Mouse (Mus musculus) kidney, embryonic 14.5 days (tissue): ENCODE measurements around the gene Tmppe. TPM values are rescaled to one million over a fixed set of nuclear protein-coding genes. Genes with fewer than 3 reads are reported as not detected.

Experiments used
- ATAC-seq: fragments of 200-750 bp; cut with Nextera tagmentation; 2 replicates; pipeline ENCODE4 v1.8.0; 2017; ENCODE audit warnings: moderate number of reproducible peaks, mild to moderate bottlenecking, moderate TSS enrichment, moderate library complexity; ENCODE audit not compliant: low FRiP score, low TSS enrichment
- H3K27ac ChIP-seq: fragments of 300-500 bp; sonication (generic); 2 replicates; pipeline ENCODE4 v1.5.1; 2014; ENCODE audit warnings: low read depth, mild to moderate bottlenecking, low read length, moderate library complexity, mixed read lengths
- H3K27me3 ChIP-seq: fragments of 300-500 bp; sonication (generic); 2 replicates; pipeline ENCODE4 v1.6.1; 2014; ENCODE audit warnings: mild to moderate bottlenecking, low read length; ENCODE audit not compliant: control insufficient read depth, insufficient read depth
- H3K36me3 ChIP-seq: fragments of 300-500 bp; sonication (generic); 2 replicates; pipeline ENCODE4 v1.6.1; 2014; ENCODE audit warnings: low read length, mixed read lengths; ENCODE audit not compliant: control insufficient read depth, insufficient read depth
- H3K4me1 ChIP-seq: fragments of 300-500 bp; sonication (generic); 2 replicates; pipeline ENCODE4 v1.6.1; 2014; ENCODE audit warnings: low read length, mixed read lengths; ENCODE audit not compliant: control insufficient read depth, insufficient read depth
- H3K4me2 ChIP-seq: fragments of 300-500 bp; sonication (generic); replicated peaks from 2 replicates; pipeline ENCODE4 v1.6.1; 2014; ENCODE audit warnings: low read depth, mild to moderate bottlenecking, low read length
- H3K4me3 ChIP-seq: fragments of 300-500 bp; sonication (generic); 2 replicates; pipeline ENCODE4 v1.5.1; 2014; ENCODE audit warnings: mild to moderate bottlenecking, low read length
- H3K9ac ChIP-seq: fragments of 300-500 bp; sonication (generic); 2 replicates; pipeline ENCODE4 v1.6.1; 2014; ENCODE audit warnings: low read depth, mild to moderate bottlenecking, low read length, moderate library complexity
- H3K9me3 ChIP-seq: fragments of 300-500 bp; sonication (generic); 2 replicates; pipeline ENCODE4 v1.6.1; 2016; ENCODE audit warnings: low read length; ENCODE audit not compliant: control insufficient read depth
- WGBS: fragments of 180-500 bp; shearing (Covaris S2); extraction: QIAGEN DNeasy Blood & Tissue Kit; methylation state at CpG from one replicate; pipeline ENCODE4 v1.1.7; 2014; 5-methylcytosine and 5-hydroxymethylcytosine counted together
- polyA plus RNA-seq: library from polyadenylated mRNA; unstranded; fragments of >200 nt; fragmentation: Nextera tagmentation; extraction: Ambion mirVana; gene quantifications from 2 replicates; pipeline ENCODE4 v1.2.1, GENCODE M21; 2014

Tmppe gene
- polyA plus RNA-seq, 1 experiment from 2014 or later, result 4.1 TPM

- no peak overlapping the region for H3K9ac ChIP-seq
- no peaks in the 10 kb centered on the region for H3K9me3 ChIP-seq
- H3K4me3 ChIP-seq, result no peak overlapping the region
- no peak overlapping the region for H3K27ac ChIP-seq
- 86% methylated on average over 8 of the region's 8 CpGs for WGBS
- H3K4me1 ChIP-seq, result no peaks in the 10 kb centered on the region
- H3K36me3 ChIP-seq, result no peaks in the 10 kb centered on the region; the same call in 1 of the 2 replicates
- no peak overlapping the region for H3K4me2 ChIP-seq
- no peaks in the 10 kb centered on the region for H3K27me3 ChIP-seq
- ATAC-seq, result no peak
Observed at GRCm38 (mm10) chr9:114443351-114443750, 42.4 kb downstream of the Tmppe start.

DNA sequence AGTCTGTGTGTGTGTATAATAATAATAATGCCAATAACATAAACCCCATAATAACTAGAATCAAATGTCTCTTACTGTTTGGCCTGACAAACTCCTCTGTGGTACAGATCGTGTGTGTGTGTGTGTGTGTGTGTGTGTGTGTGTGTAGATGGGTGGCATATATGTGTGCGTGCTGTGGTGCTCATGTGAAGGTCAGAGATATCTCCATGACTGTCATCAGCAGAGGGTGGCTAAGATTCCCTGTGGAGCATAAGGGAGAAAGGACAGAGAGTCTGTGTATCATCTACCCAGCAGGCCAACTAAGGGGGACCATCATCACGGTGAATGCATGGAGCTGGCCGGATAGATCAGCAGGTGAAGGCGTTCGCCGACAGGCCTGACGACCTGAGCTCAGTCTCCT lies 46.0 kb downstream of the Tmppe start:
- 88% methylated on average over 8 of the region's 8 CpGs for WGBS
- no peaks in the 10 kb centered on the region for H3K4me1 ChIP-seq
- no peak overlapping the region for H3K27ac ChIP-seq
- no peak overlapping the region for H3K4me3 ChIP-seq
- no peaks in the 10 kb centered on the region; the same call in 1 of the 2 replicates for H3K36me3 ChIP-seq
- no peak overlapping the region for H3K4me2 ChIP-seq
- H3K9me3 ChIP-seq, result no peaks in the 10 kb centered on the region
- ATAC-seq, result no peak
- H3K9ac ChIP-seq, result no peak overlapping the region
- no peaks in the 10 kb centered on the region for H3K27me3 ChIP-seq

DNA sequence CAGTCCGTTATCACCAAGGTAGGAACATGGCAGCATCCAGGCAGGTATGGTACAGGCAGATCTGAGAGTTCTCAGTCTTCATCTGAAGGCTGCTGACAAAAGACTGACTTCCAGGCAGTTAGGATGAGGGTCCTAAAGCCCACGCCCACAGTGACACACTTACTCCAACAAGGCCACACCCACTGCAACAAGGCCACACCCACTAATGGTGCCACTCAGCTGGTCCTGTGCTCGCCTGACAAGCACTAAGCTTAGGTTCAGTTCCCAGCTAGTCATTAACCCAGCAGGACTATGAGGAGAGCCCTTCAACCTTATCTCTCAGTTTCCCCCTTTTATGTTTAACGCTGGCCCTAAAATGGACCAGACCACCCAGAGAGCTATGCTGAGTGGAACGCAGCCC lies 47.8 kb downstream of the Tmppe start:
- Histone ChIP-seq H3K4me2 (no peak overlapping the region), H3K9ac (no peak overlapping the region), H3K9me3 (no peaks in the 10 kb centered on the region), H3K27me3 (no peaks in the 10 kb centered on the region), H3K27ac (no peak overlapping the region), H3K4me3 (no peak overlapping the region), H3K36me3 (no peaks in the 10 kb centered on the region), H3K4me1 (no peaks in the 10 kb centered on the region)
- ATAC-seq, result peak; percentile 64; the same call in 1 of the 2 replicates
- 73% methylated on average over 5 of the region's 5 CpGs for WGBS

DNA sequence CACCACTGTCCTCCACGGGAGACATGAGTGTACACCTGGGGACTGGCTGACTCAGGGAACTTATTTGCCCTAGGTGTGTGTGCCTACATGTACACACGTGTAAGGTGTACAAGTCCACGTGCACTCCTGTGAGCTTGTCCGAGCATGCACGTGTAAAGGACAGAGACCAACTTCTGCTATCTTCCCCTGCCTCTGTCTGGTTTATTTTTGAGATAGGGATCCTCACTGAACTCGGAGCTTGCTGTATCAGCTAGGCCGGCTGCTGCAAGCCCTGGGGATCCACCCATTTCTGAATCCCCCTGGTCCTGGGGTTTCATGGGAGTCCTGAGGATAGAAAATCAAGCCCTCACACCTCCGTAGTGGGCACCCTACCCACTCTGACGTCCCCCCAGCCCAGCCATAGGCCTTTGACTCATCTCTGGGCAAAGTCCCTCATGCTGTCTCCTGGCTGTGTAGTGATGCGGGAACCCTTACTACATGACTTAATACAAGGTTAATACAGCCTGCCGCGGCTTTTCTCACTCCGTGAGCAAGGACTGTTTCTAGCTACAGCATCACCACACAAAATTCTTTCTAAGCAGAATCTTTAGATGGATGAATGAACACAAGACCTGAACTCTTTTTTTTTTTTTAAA lies 48.3 kb downstream of the Tmppe start:
- H3K4me3 ChIP-seq, result no peak overlapping the region
- WGBS, result 89% methylated on average over 13 of the region's 13 CpGs
- no peak overlapping the region for H3K9ac ChIP-seq
- no peak overlapping the region for H3K4me2 ChIP-seq
- no peak overlapping the region for H3K27ac ChIP-seq
- H3K27me3 ChIP-seq, result no peaks in the 10 kb centered on the region
- ATAC-seq, result no peak
- H3K9me3 ChIP-seq, result no peaks in the 10 kb centered on the region
- H3K4me1 ChIP-seq, result no peaks in the 10 kb centered on the region
- H3K36me3 ChIP-seq, result no peaks in the 10 kb centered on the region

DNA sequence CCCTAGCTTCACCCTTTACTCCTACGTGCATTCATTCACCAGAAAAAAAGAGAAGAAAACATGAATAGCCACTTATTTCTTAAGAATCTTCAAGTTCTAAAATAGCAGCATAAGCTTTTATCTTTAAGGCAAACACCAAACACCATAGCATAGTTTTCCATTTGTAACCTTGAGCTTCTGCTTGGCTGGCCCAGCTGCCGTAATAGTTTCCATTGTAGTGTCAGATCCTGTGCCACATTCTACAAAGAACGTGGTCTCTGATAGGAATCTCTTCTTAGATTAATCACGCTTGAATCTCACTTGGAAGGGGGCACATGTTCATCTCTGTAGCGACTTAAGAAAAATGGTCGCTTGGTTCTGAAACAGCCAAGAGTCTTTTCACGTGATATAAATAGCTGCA lies 50.7 kb downstream of the Tmppe start:
- H3K4me1 ChIP-seq, result no peaks in the 10 kb centered on the region
- no peaks in the 10 kb centered on the region for H3K9me3 ChIP-seq
- no peak overlapping the region for H3K4me3 ChIP-seq
- ATAC-seq, result no peak
- H3K9ac ChIP-seq, result no peak overlapping the region
- H3K36me3 ChIP-seq, result no peaks in the 10 kb centered on the region
- no peak overlapping the region for H3K27ac ChIP-seq
- 80% methylated on average over 7 of the region's 7 CpGs for WGBS
- H3K27me3 ChIP-seq, result no peaks in the 10 kb centered on the region
- H3K4me2 ChIP-seq, result no peak overlapping the region

- Histone ChIP-seq H3K4me1 (no peaks in the 10 kb centered on the region), H3K9me3 (no peaks in the 10 kb centered on the region), H3K9ac (no peak overlapping the region), H3K4me2 (no peak overlapping the region), H3K27ac (no peak overlapping the region), H3K4me3 (no peak overlapping the region), H3K27me3 (no peaks in the 10 kb centered on the region), H3K36me3 (peaks cover 3% of the 10 kb centered on the region; the same call in 1 of the 2 replicates)
- WGBS, result 95% methylated on average over 6 of the region's 6 CpGs
- ATAC-seq, result no peak
Observed at GRCm38 (mm10) chr9:114452418-114452817, 51.5 kb downstream of the Tmppe start.

DNA sequence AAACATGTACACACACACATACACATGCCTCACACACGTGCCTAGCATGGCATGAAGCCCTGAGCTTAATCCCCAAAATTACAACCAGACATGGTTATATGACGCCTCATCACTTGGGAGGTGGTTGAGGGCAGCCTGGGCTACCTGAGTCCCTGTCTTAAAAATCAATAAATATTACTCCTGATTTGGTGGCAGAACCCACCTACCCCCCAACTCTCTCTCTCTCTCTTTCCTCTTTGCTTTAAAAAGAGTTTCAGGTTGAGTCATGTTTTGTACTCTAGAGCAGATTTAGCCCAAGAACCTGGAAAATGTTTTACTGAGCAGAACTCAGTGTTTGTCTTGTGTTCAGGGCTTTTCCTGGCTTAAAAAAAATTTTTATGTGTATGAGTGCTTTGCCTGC lies 54.5 kb downstream of the Tmppe start:
- Histone ChIP-seq H3K9ac (no peak overlapping the region), H3K27me3 (no peaks in the 10 kb centered on the region), H3K9me3 (no peaks in the 10 kb centered on the region), H3K4me2 (no peak overlapping the region), H3K4me1 (no peaks in the 10 kb centered on the region), H3K27ac (no peak overlapping the region), H3K4me3 (no peak overlapping the region), H3K36me3 (peaks cover 9% of the 10 kb centered on the region; the same call in 1 of the 2 replicates)
- ATAC-seq, result no peak
- 87% methylated on average over 2 of the region's 2 CpGs for WGBS

Other genes starting within 250 kb of the Tmppe start
- gene Bcl2a1c, start 71.0 kb upstream of the Tmppe start, polyA plus RNA-seq, result not detected in 2 replicates
- 113 and 125 TPM in 2 replicates for gene Crtap, start 10.4 kb upstream of the Tmppe start, polyA plus RNA-seq
- gene Glb1, start within 50 bp of the Tmppe start, polyA plus RNA-seq, result 30.9 and 49.6 TPM in 2 replicates
- gene Ccr4, start 103.8 kb downstream of the Tmppe start, polyA plus RNA-seq, result 0.68 and 0.94 TPM in 2 replicates
- gene C130032M10Rik, start 114.6 kb downstream of the Tmppe start, polyA plus RNA-seq, result 0.31 and 0.47 TPM in 2 replicates
- 1.1 and 1.4 TPM in 2 replicates for gene Trim71, start 163.3 kb downstream of the Tmppe start, polyA plus RNA-seq
- 41.8 and 74.7 TPM in 2 replicates for gene Cnot10, start 239.1 kb downstream of the Tmppe start, polyA plus RNA-seq